Mouse (Mus musculus) left cerebral cortex, adult 11 months (tissue): ENCODE data around the gene Med8.
A peak's percentile ranks its signal among the peaks of the same experiment; 100 is the strongest.

ENCODE experiments used
- DNase-seq: peaks from one replicate; pipeline ENCODE4 v3.0.0; 2022; ENCODE audit warnings: low spot score

Med8 gene

GRCm38 (mm10) chr4:118409142-118409900 is at the start of gene Med8, which contains the start of gene Szt2:
Gene Med8, plus strand, starts transcription at chr4:118409337.
Gene Szt2, minus strand, starts transcription at chr4:118409273.
- peak; percentile 84 for DNase-seq

GRCm38 (mm10) chr4:118359896-118360720 is 49.0 kb upstream of the Med8 start:
- peak; percentile 31 for DNase-seq

- no peak for DNase-seq
Observed at GRCm38 (mm10) chr4:118361451-118361850, 47.7 kb upstream of the Med8 start.

- DNase-seq: no peak
Observed at GRCm38 (mm10) chr4:118362879-118363278, 46.3 kb upstream of the Med8 start.

GRCm38 (mm10) chr4:118363985-118364384 is 45.2 kb upstream of the Med8 start:
- no peak for DNase-seq

- DNase-seq: no peak
Observed at GRCm38 (mm10) chr4:118364641-118365040, 44.5 kb upstream of the Med8 start.

GRCm38 (mm10) chr4:118365991-118366390 is 43.1 kb upstream of the Med8 start:
- no peak for DNase-seq

GRCm38 (mm10) chr4:118367551-118367950 is 41.6 kb upstream of the Med8 start:
- DNase-seq: no peak

GRCm38 (mm10) chr4:118368616-118369015 is 40.5 kb upstream of the Med8 start:
- DNase-seq: no peak

GRCm38 (mm10) chr4:118371822-118372221 is 37.3 kb upstream of the Med8 start:
- no peak for DNase-seq

GRCm38 (mm10) chr4:118375999-118376398 is 33.1 kb upstream of the Med8 start:
- no peak for DNase-seq

- no peak for DNase-seq
Observed at GRCm38 (mm10) chr4:118383271-118383670, 25.9 kb upstream of the Med8 start.

GRCm38 (mm10) chr4:118387316-118387715 is 21.8 kb upstream of the Med8 start:
- DNase-seq: no peak

- no peak for DNase-seq
Observed at GRCm38 (mm10) chr4:118390146-118390545, 19.0 kb upstream of the Med8 start.

GRCm38 (mm10) chr4:118394505-118394904 is 14.6 kb upstream of the Med8 start:
- DNase-seq: no peak

- DNase-seq: no peak
Observed at GRCm38 (mm10) chr4:118395289-118395688, 13.8 kb upstream of the Med8 start.

GRCm38 (mm10) chr4:118396433-118396832 is 12.7 kb upstream of the Med8 start:
- DNase-seq: no peak

GRCm38 (mm10) chr4:118398400-118398799 is 10.7 kb upstream of the Med8 start:
- DNase-seq: no peak

GRCm38 (mm10) chr4:118401421-118401820 is 7.7 kb upstream of the Med8 start:
- no peak for DNase-seq

GRCm38 (mm10) chr4:118401918-118402317 is 7.2 kb upstream of the Med8 start:
- DNase-seq: no peak

- DNase-seq: no peak
Observed at GRCm38 (mm10) chr4:118402701-118403100, 6.4 kb upstream of the Med8 start.

GRCm38 (mm10) chr4:118410871-118411270 is 1.7 kb downstream of the Med8 start:
- no peak for DNase-seq

GRCm38 (mm10) chr4:118413553-118413952 is 4.4 kb downstream of the Med8 start:
- no peak for DNase-seq
